In genomic region chr19:41656671-41657070, GRCm38 (mm10) we compare ENCODE assay signal across 11 mouse cellular contexts.
"Had no signal": no experiment of that assay in that cellular context is flagged by ENCODE, and none has a peak within 500 bp of the region (broad histone marks: within the 10 kb centered on the region; RNA-seq: fewer than 3 reads in every experiment).

No protein-coding gene starts in this region.

- H3K36me3 ChIP-seq: limb, embryonic 12.5 days; limb, embryonic 15.5 days; neural tube, embryonic 13.5 days had no signal

- H3K27ac ChIP-seq: limb, embryonic 12.5 days; limb, embryonic 15.5 days; liver, embryonic 14.5 days; macrophage; neural tube, embryonic 13.5 days; stomach, postnatal 0 days had no signal

- ATAC-seq: inflammation-experienced regulatory T-cells, adult 6 months; liver, postnatal 0 days had no signal

- H3K4me2 ChIP-seq: limb, embryonic 12.5 days; limb, embryonic 15.5 days; liver, embryonic 11.5 days; lung, embryonic 14.5 days; neural tube, embryonic 13.5 days had no signal

- H3K9ac ChIP-seq: limb, embryonic 12.5 days; limb, embryonic 15.5 days; liver, embryonic 14.5 days; liver, postnatal 0 days; lung, embryonic 14.5 days; neural tube, embryonic 13.5 days had no signal

- H3K4me1 ChIP-seq: limb, embryonic 12.5 days; limb, embryonic 15.5 days had no signal

- H3K4me3 ChIP-seq: limb, embryonic 12.5 days; limb, embryonic 15.5 days; myocyte; neural tube, embryonic 13.5 days had no signal

- H3K9me3 ChIP-seq: limb, embryonic 12.5 days; limb, embryonic 15.5 days; neural tube, embryonic 13.5 days had no signal
